In the genomic region with DNA sequence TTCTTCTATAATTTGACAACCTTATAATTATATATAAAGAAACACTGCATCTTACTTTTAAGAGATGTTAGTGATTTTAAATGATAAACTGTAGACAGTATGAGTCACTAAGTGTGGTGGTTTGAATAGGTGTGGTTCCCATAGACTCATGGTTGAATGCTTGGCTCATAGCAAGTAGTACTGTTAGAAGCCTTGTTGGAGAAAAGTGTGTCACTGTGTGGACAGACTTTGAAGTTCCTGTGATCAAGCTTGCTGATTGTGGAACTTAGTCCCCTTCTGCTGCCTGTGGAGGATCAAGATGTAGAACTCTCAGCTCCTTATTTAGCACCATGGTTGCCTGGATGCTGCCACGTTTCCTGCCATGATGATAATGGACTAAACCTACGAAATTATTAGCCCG, we compare ENCODE assay signal across 25 mouse cellular contexts.
"Had no signal": no experiment of that assay in that cellular context is flagged by ENCODE, and none has a peak within 500 bp of the region (broad histone marks: within the 10 kb centered on the region; RNA-seq: fewer than 3 reads in every experiment).

No protein-coding gene starts in this region.

- H3K27ac ChIP-seq: heart, adult 2 months; hindbrain, embryonic 10.5 days; hindbrain, embryonic 13.5 days; hindbrain, embryonic 15.5 days; hindbrain, postnatal 0 days; kidney, embryonic 15.5 days; kidney, postnatal 0 days; limb, embryonic 13.5 days; limb, embryonic 15.5 days; liver, embryonic 13.5 days had no signal

- DNase-seq: gastrocnemius, postnatal 14 days; gastrocnemius, postnatal 36 days; heart, adult 11 months; heart, adult 2 months; heart, postnatal 10 days; heart, postnatal 4 days; kidney, adult 11 months; kidney, adult 2 months; kidney, adult 9 months; kidney, postnatal 14 days; kidney, postnatal 36 days; layer of hippocampus, adult 9-11 months; layer of hippocampus, postnatal 36 days; left cerebral cortex, postnatal 4 days; liver, embryonic 13.5 days had no signal

- ATAC-seq: hindbrain, postnatal 0 days; intestine, embryonic 16.5 days had no signal

- H3K4me1 ChIP-seq: hindbrain, embryonic 10.5 days; hindbrain, embryonic 13.5 days; hindbrain, embryonic 15.5 days; limb, embryonic 13.5 days; limb, embryonic 15.5 days had no signal

- H3K9ac ChIP-seq: hindbrain, embryonic 13.5 days; hindbrain, embryonic 15.5 days; kidney, embryonic 15.5 days; limb, embryonic 13.5 days; limb, embryonic 15.5 days; liver, embryonic 13.5 days had no signal

- H3K4me3 ChIP-seq: heart, adult 2 months; hindbrain, embryonic 10.5 days; hindbrain, embryonic 13.5 days; hindbrain, embryonic 15.5 days; kidney, embryonic 15.5 days; limb, embryonic 13.5 days; limb, embryonic 15.5 days; liver, embryonic 13.5 days had no signal

- H3K27me3 ChIP-seq: hindbrain, embryonic 13.5 days; hindbrain, embryonic 15.5 days; kidney, embryonic 15.5 days; limb, embryonic 13.5 days; limb, embryonic 15.5 days; liver, embryonic 13.5 days had no signal

- H3K4me2 ChIP-seq: heart, embryonic 11.5 days; hindbrain, embryonic 13.5 days; hindbrain, embryonic 15.5 days; kidney, embryonic 15.5 days; limb, embryonic 13.5 days; limb, embryonic 15.5 days; liver, embryonic 13.5 days had no signal

- H3K9me3 ChIP-seq: hindbrain, embryonic 10.5 days; hindbrain, embryonic 13.5 days; hindbrain, embryonic 15.5 days; kidney, embryonic 15.5 days; limb, embryonic 13.5 days; limb, embryonic 15.5 days; liver, embryonic 13.5 days had no signal
